Mouse (Mus musculus) cerebral cortex, adult 2 months (tissue): ENCODE data around the gene Slc39a11.

Experiments used
- WGBS: fragments of 180-500 bp; shearing (Covaris S2); methylation state at CpG from one replicate; pipeline ENCODE4 v1.1.7; 2018; 5-methylcytosine and 5-hydroxymethylcytosine counted together

Gene Slc39a11

DNA sequence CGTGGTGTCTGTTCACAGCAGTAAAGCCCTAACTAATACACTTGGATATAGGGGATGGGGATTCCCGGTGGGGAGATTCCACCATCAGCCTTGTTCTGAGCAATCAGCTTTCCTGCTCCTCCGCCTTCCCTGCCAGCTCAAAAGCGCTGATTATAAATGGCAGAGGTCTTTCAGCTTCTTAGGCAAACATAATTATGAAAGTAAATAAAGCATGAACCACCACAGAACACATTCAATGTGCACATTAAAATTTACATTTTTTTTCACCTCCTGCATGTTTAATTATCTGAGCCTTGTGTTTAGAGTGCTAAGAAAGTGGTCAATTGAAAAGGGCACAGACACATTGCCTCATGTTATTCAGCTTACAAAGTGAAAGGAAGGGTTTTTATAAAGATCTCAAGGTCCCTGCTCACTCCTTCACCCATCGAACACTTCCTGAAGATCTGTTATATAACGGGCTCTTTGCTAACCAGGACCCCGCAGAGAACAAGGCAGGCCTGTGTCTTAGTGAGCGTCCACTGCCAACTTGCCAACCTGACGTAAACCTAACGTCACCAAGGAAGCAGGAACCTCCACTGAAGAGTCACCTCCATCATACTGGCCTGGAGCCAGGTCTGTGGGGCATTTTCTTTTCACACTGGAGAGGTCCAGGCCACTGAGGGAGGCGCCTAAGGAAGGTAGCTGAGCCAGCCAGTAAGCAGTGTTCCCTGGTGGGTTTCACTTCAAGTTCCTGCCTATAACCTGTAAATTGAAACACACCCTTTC is 142.0 kb downstream of the Slc39a11 start:
- WGBS: 76% methylated on average over 11 of the region's 11 CpGs

- 95% methylated on average over 12 of the region's 12 CpGs for WGBS
Measured at GRCm38 (mm10) chr11:113505551-113506160, 144.2 kb downstream of the Slc39a11 start.

DNA sequence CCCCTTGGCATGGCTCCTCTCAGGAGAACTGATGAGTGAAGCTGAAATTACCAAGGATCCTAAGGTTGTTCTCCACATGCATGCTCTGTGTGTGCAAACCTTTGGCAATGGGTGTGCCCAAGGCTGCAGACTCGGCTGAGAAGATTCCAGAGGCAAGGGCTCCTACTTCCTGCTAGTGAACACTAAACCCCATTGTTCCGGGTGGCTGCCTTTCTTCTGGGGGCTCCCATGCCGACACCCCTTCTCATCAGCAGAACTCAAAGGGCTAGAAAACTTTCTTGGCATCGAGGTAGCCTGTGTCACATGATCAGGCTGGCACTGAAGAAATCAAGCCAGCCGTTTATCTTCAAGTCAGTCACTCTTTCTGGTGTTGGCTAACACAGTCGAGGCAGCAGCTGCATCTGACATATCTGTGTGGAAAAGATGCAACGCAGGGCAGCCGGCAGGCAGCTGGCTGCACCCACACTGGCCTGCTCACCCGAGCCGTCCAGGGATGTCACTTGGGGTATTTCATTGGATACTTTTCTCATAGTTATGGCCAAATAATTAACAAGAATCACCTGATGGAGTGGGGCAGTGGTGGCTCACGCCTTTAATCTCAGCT is 145.3 kb downstream of the Slc39a11 start:
- 65% methylated on average over 11 of the region's 11 CpGs for WGBS

GRCm38 (mm10) chr11:113502968-113503367 is 146.9 kb downstream of the Slc39a11 start:
- 95% methylated on average over 6 of the region's 6 CpGs for WGBS

DNA sequence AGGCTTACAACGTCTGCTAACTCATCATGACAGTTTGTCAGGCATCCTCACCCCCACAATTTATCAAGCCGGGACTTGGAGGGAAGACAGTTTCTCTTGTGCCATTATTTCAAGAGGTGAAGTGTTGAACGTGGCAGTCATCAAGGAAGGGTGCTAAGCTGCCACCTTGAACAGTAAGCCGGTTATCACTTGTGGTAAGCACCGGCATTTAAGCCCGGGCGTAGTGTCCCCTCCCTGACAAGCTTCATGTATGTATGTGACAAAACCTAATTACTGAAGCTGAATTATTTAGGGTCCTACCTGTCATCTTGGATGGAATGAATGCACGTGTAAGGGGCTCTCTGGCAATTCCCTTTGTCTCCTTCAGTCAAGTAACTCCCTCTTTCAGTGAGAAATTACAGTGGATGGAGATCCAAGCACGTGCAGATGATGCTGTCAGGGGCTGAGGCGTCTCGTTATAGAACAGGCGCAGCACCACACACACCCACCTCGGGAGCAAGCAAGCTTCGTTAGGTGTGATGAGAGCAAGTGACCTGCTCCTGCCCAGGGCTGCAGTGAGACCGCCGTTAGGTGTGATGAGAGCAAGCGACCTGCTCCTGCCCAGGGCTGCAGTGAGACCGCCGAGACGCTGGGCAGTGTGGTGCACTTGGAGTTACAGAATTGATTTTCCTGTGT is 149.1 kb downstream of the Slc39a11 start:
- WGBS: 69% methylated on average over 20 of the region's 20 CpGs

DNA sequence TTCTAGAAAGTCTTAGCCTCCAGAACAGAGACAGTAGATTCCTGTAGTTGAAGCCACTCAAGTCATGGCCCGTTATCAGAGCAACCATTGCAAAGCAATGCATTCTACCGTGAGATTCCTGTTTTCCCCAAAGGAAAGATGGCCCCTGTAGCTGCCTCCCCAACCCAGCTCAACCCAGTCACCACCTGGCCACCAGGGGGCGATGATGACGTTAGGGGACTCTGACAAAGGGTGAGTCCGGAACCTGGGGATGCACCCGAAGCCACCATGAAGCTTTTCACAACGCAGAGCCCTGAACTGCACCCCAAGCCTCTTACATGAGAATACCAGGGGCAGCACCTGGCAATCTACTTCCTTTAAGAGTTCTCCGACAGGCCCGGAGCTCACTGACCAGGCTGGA is 151.0 kb downstream of the Slc39a11 start:
- WGBS: 72% methylated on average over 9 of the region's 9 CpGs

GRCm38 (mm10) chr11:113494021-113494546 is 155.8 kb downstream of the Slc39a11 start:
- 89% methylated on average over 12 of the region's 12 CpGs for WGBS

- WGBS: 80% methylated on average over 20 of the region's 20 CpGs
Measured at GRCm38 (mm10) chr11:113490530-113491520, 159.1 kb downstream of the Slc39a11 start.

GRCm38 (mm10) chr11:113487603-113488335 is 162.1 kb downstream of the Slc39a11 start:
- WGBS: 81% methylated on average over 8 of the region's 8 CpGs

- WGBS: 87% methylated on average over 10 of the region's 10 CpGs
Measured at GRCm38 (mm10) chr11:113484037-113484436, 165.8 kb downstream of the Slc39a11 start.

DNA sequence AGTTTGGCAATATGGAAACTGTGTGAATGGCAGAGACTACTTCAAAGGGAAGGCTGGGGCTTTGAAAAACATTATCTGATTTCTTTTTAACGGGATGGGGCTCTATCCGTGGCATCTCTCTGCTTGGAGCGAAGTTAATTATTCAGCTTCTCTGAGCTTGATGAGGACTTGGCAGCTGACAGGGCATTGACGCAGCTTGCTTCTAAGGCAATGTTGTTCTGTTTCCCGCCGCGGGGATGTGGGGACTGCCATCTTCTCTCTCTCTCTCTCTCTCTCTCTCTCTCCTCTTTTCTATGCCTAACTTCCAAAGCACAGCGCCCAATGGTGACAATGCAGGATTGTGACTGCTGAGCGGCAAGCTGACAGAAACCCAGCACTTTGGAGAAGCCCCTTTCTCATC is 172.3 kb downstream of the Slc39a11 start:
- WGBS: 38% methylated on average over 9 of the region's 9 CpGs

- 80% methylated on average over 9 of the region's 9 CpGs for WGBS
Measured at GRCm38 (mm10) chr11:113476720-113477119, 173.2 kb downstream of the Slc39a11 start.

DNA sequence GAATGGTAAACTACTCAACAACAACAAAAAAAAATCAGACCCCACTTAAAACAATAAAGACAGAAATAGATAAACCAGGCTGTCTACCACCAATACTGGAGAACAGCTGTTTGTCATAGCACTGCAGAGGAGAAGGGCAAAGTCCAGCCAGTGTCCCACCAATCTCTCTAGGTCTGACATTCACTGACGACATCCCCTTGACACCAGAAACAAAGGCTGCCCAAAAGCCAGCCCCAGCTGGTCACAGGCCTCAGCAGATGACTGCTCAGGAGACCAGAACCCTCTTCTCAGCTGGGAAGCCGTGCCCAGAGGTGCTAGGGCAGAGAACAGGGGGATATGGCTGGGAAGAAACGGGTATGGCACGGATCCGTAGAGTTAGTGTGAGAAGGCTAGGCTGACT is 174.4 kb downstream of the Slc39a11 start:
- WGBS: over 99% methylated on average over 5 of the region's 5 CpGs

GRCm38 (mm10) chr11:113473998-113474534 is 175.8 kb downstream of the Slc39a11 start:
- WGBS: 90% methylated on average over 7 of the region's 7 CpGs

- WGBS: 97% methylated on average over 9 of the region's 9 CpGs
Measured at GRCm38 (mm10) chr11:113471936-113472335, 177.9 kb downstream of the Slc39a11 start.

DNA sequence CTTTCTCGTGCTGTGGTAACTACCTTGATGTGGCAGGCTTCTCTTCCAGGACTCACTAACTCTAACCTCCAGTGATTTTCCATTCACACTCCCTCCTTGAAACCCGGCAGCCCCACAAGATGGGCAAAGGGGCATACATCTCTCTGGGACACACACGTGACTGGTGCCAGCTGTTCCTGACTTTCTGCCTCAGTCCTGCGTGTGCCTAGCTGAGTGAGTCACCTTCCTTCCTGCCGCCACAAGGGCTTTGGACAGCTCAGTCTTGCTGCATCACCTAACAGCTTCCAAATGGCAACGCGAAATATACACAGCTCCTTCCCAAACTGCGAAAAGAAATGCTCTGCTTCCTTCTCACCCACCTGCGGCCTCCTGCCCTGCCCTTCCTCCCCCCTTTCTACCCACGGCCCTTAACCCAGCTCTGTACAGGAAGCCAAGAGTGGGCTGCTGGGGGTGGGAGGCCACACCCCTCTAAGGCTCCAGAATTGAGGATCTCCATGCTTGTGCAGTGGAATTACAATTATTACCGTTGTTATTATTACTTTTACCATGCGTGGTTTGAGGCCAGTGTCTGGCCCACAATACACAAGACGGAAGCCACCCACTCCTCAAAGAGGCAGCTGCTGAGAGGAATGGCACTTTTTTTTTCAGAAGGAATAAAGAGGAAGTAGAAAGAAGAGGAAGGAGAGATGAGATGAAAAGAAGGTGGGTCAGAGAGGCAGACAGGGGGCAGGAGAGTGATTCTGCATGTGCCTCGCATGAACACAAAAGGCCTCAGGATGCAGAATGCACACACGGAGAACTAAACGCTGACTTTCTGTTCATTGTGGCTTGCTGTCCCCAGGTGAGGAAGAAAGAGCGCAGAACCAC is 179.7 kb downstream of the Slc39a11 start:
- WGBS: 60% methylated on average over 17 of the region's 17 CpGs

DNA sequence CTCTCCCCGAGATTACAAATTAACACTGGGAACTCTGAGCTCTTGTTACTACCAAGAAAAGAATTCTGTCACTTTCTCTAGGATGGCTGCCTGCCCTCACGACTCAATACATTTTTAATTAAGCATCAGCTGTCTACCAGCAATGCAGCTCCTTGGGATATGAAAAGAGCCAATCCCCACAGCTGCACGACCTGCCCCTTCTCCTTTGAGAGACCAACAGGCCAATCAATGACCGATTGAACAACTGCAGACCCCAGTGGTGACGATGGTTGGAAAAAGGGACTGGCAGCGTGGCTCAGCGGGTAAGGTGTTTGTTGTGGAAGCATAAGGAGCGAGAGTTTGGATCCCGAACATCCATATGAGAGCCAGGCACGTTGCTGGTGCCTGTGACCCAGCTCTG is 181.9 kb downstream of the Slc39a11 start:
- 58% methylated on average over 10 of the region's 10 CpGs for WGBS

- WGBS: 73% methylated on average over 12 of the region's 12 CpGs
Measured at GRCm38 (mm10) chr11:113467313-113467811, 182.5 kb downstream of the Slc39a11 start.

DNA sequence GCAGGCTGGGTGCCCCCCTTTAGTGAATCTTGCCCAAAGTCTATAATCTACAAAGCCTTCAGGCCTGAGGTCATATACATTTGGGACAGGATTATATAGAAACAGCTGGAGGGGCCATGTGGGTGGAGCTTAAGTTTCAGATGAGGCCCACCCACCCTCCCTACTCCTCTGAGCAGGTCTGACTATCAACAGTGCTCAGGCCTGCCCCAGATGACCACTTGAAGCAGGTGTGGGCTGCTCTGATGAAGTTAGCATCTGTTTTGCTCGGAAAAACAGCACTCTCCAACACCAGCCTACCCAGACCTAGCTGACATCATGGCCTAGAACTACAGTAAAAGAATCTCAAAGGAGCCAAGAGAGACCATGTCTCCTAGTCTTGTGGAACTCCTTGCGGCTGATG is 189.8 kb downstream of the Slc39a11 start:
- WGBS: 97% methylated on average over 2 of the region's 2 CpGs
